Mouse (Mus musculus): ENCODE data around the gene Il18r1. TPM values are rescaled to one million over a fixed set of nuclear protein-coding genes. Genes with fewer than 3 reads are reported as not detected.

Il18r1 gene
- total RNA-seq, 1 experiment = not detected

- no peak for TF ChIP-seq ZC3H11A (IDR thresholded peaks at IDR 0.05; ENCODE audit: borderline replicate concordance, low read depth, low read length)
- no peak for TF ChIP-seq CHD2 (IDR thresholded peaks at IDR 0.05; ENCODE audit: low read depth, low read length)
- TF ChIP-seq ZNF384 (IDR thresholded peaks at IDR 0.05; ENCODE audit: low read depth, low read length) = no peak
- TF ChIP-seq HCFC1 (IDR thresholded peaks at IDR 0.05; ENCODE audit: borderline replicate concordance, insufficient read depth, low read length) = no peak
- no peak for TF ChIP-seq MAFK (IDR thresholded peaks at IDR 0.05; ENCODE audit: insufficient read depth, low read depth, low read length)
- DNase-seq (ENCODE audit: low read depth, low spot score) = no peak
Observed at GRCm38 (mm10) chr1:40432169-40432568, 33.2 kb upstream of the Il18r1 start.

GRCm38 (mm10) chr1:40435936-40436335 lies 29.4 kb upstream of the Il18r1 start:
- Histone ChIP-seq H3K4me1 (ENCODE audit: control insufficient read depth in 2 of 2, insufficient read depth in 2 of 2, low read length in 2 of 2, poor library complexity in 1 of 2) (no peaks in the 10 kb centered on the region), H3K9me3 (ENCODE audit: control insufficient read depth, insufficient read depth, low read depth, low read length) (no peaks in the 10 kb centered on the region), H3K9ac (ENCODE audit: insufficient read depth, low read depth, low read length, poor library complexity, severe bottlenecking) (no peak overlapping the region), H3K27ac (ENCODE audit: insufficient read depth, low read depth, low read length, poor library complexity, severe bottlenecking) (no peak overlapping the region), H3K36me3 (ENCODE audit: control insufficient read depth, insufficient read depth, low read length, poor library complexity, severe bottlenecking) (no peaks in the 10 kb centered on the region), H3K4me3 (ENCODE audit: insufficient read depth in 1 of 2, low read depth in 1 of 2, low read length in 2 of 2, poor library complexity in 1 of 2, severe bottlenecking in 1 of 2) (no peak overlapping the region)
- no peak for TF ChIP-seq ZNF384 (IDR thresholded peaks at IDR 0.05; ENCODE audit: low read depth, low read length)
- no peak for TF ChIP-seq CHD2 (IDR thresholded peaks at IDR 0.05; ENCODE audit: low read depth, low read length)
- no peak for TF ChIP-seq MAFK (IDR thresholded peaks at IDR 0.05; ENCODE audit: insufficient read depth, low read depth, low read length)
- TF ChIP-seq ZC3H11A (IDR thresholded peaks at IDR 0.05; ENCODE audit: borderline replicate concordance, low read depth, low read length) = no peak
- no peak for TF ChIP-seq HCFC1 (IDR thresholded peaks at IDR 0.05; ENCODE audit: borderline replicate concordance, insufficient read depth, low read length)
- no peak for DNase-seq (ENCODE audit: low read depth, low spot score)
- in situ Hi-C loops (cut with MboI; ENCODE audit: low sequenced_read_pairs in 2 of 2, unreplicated experiment in 2 of 2) = no loop called here

More at GRCm38 (mm10) chr1:40432169-40432568, 33.2 kb upstream of the Il18r1 start:
- in situ Hi-C loops (cut with MboI; ENCODE audit: low sequenced_read_pairs in 2 of 2, unreplicated experiment in 2 of 2) = no loop called here
- no peak overlapping the region for H3K9ac ChIP-seq (ENCODE audit: insufficient read depth, low read depth, low read length, poor library complexity, severe bottlenecking)
- no peak overlapping the region for H3K27ac ChIP-seq (ENCODE audit: insufficient read depth, low read depth, low read length, poor library complexity, severe bottlenecking)
- H3K4me3 ChIP-seq (ENCODE audit: insufficient read depth in 1 of 2, low read depth in 1 of 2, low read length in 2 of 2, poor library complexity in 1 of 2, severe bottlenecking in 1 of 2) = no peak overlapping the region
- H3K4me1 ChIP-seq (ENCODE audit: control insufficient read depth in 2 of 2, insufficient read depth in 2 of 2, low read length in 2 of 2, poor library complexity in 1 of 2) = no peaks in the 10 kb centered on the region
- H3K36me3 ChIP-seq (ENCODE audit: control insufficient read depth, insufficient read depth, low read length, poor library complexity, severe bottlenecking) = no peaks in the 10 kb centered on the region
- no peaks in the 10 kb centered on the region for H3K9me3 ChIP-seq (ENCODE audit: control insufficient read depth, insufficient read depth, low read depth, low read length)

GRCm38 (mm10) chr1:40437340-40437739 lies 28.0 kb upstream of the Il18r1 start:
- in situ Hi-C loops (cut with MboI; ENCODE audit: low sequenced_read_pairs in 2 of 2, unreplicated experiment in 2 of 2) = no loop called here
- H3K9ac ChIP-seq (ENCODE audit: insufficient read depth, low read depth, low read length, poor library complexity, severe bottlenecking) = no peak overlapping the region
- H3K4me1 ChIP-seq (ENCODE audit: control insufficient read depth in 2 of 2, insufficient read depth in 2 of 2, low read length in 2 of 2, poor library complexity in 1 of 2) = no peaks in the 10 kb centered on the region
- H3K27ac ChIP-seq (ENCODE audit: insufficient read depth, low read depth, low read length, poor library complexity, severe bottlenecking) = no peak overlapping the region
- H3K4me3 ChIP-seq (ENCODE audit: insufficient read depth in 1 of 2, low read depth in 1 of 2, low read length in 2 of 2, poor library complexity in 1 of 2, severe bottlenecking in 1 of 2) = no peak overlapping the region
- DNase-seq (ENCODE audit: low read depth, low spot score) = no peak
- no peaks in the 10 kb centered on the region for H3K36me3 ChIP-seq (ENCODE audit: control insufficient read depth, insufficient read depth, low read length, poor library complexity, severe bottlenecking)
- TF ChIP-seq CHD2 (IDR thresholded peaks at IDR 0.05; ENCODE audit: low read depth, low read length) (no peak), HCFC1 (IDR thresholded peaks at IDR 0.05; ENCODE audit: borderline replicate concordance, insufficient read depth, low read length) (no peak), ZC3H11A (IDR thresholded peaks at IDR 0.05; ENCODE audit: borderline replicate concordance, low read depth, low read length) (no peak), ZNF384 (IDR thresholded peaks at IDR 0.05; ENCODE audit: low read depth, low read length) (no peak), MAFK (IDR thresholded peaks at IDR 0.05; ENCODE audit: insufficient read depth, low read depth, low read length) (no peak)
- H3K9me3 ChIP-seq (ENCODE audit: control insufficient read depth, insufficient read depth, low read depth, low read length) = no peaks in the 10 kb centered on the region

GRCm38 (mm10) chr1:40439504-40439903 lies 25.8 kb upstream of the Il18r1 start:
- Histone ChIP-seq H3K36me3 (ENCODE audit: control insufficient read depth, insufficient read depth, low read length, poor library complexity, severe bottlenecking) (no peaks in the 10 kb centered on the region), H3K9ac (ENCODE audit: insufficient read depth, low read depth, low read length, poor library complexity, severe bottlenecking) (no peak overlapping the region), H3K4me1 (ENCODE audit: control insufficient read depth in 2 of 2, insufficient read depth in 2 of 2, low read length in 2 of 2, poor library complexity in 1 of 2) (no peaks in the 10 kb centered on the region), H3K27ac (ENCODE audit: insufficient read depth, low read depth, low read length, poor library complexity, severe bottlenecking) (no peak overlapping the region), H3K9me3 (ENCODE audit: control insufficient read depth, insufficient read depth, low read depth, low read length) (no peaks in the 10 kb centered on the region), H3K4me3 (ENCODE audit: insufficient read depth in 1 of 2, low read depth in 1 of 2, low read length in 2 of 2, poor library complexity in 1 of 2, severe bottlenecking in 1 of 2) (no peak overlapping the region)
- DNase-seq (ENCODE audit: low read depth, low spot score) = no peak
- TF ChIP-seq HCFC1 (IDR thresholded peaks at IDR 0.05; ENCODE audit: borderline replicate concordance, insufficient read depth, low read length) (no peak), ZC3H11A (IDR thresholded peaks at IDR 0.05; ENCODE audit: borderline replicate concordance, low read depth, low read length) (no peak), MAFK (IDR thresholded peaks at IDR 0.05; ENCODE audit: insufficient read depth, low read depth, low read length) (no peak), ZNF384 (IDR thresholded peaks at IDR 0.05; ENCODE audit: low read depth, low read length) (no peak), CHD2 (IDR thresholded peaks at IDR 0.05; ENCODE audit: low read depth, low read length) (no peak)
- in situ Hi-C loops (cut with MboI; ENCODE audit: low sequenced_read_pairs in 2 of 2, unreplicated experiment in 2 of 2) = no loop called here

- Histone ChIP-seq H3K36me3 (ENCODE audit: control insufficient read depth, insufficient read depth, low read length, poor library complexity, severe bottlenecking) (no peaks in the 10 kb centered on the region), H3K9ac (ENCODE audit: insufficient read depth, low read depth, low read length, poor library complexity, severe bottlenecking) (no peak overlapping the region), H3K4me1 (ENCODE audit: control insufficient read depth in 2 of 2, insufficient read depth in 2 of 2, low read length in 2 of 2, poor library complexity in 1 of 2) (no peaks in the 10 kb centered on the region), H3K4me3 (ENCODE audit: insufficient read depth in 1 of 2, low read depth in 1 of 2, low read length in 2 of 2, poor library complexity in 1 of 2, severe bottlenecking in 1 of 2) (no peak overlapping the region), H3K9me3 (ENCODE audit: control insufficient read depth, insufficient read depth, low read depth, low read length) (no peaks in the 10 kb centered on the region), H3K27ac (ENCODE audit: insufficient read depth, low read depth, low read length, poor library complexity, severe bottlenecking) (no peak overlapping the region)
- in situ Hi-C loops (cut with MboI; ENCODE audit: low sequenced_read_pairs in 2 of 2, unreplicated experiment in 2 of 2) = no loop called here
- DNase-seq (ENCODE audit: low read depth, low spot score) = no peak
- TF ChIP-seq CHD2 (IDR thresholded peaks at IDR 0.05; ENCODE audit: low read depth, low read length) = no peak
- no peak for TF ChIP-seq HCFC1 (IDR thresholded peaks at IDR 0.05; ENCODE audit: borderline replicate concordance, insufficient read depth, low read length)
- no peak for TF ChIP-seq MAFK (IDR thresholded peaks at IDR 0.05; ENCODE audit: insufficient read depth, low read depth, low read length)
- TF ChIP-seq ZNF384 (IDR thresholded peaks at IDR 0.05; ENCODE audit: low read depth, low read length) = no peak
- no peak for TF ChIP-seq ZC3H11A (IDR thresholded peaks at IDR 0.05; ENCODE audit: borderline replicate concordance, low read depth, low read length)
Observed at GRCm38 (mm10) chr1:40444800-40445199, 20.6 kb upstream of the Il18r1 start.

Measured in ES-E14 (cell line).